Mouse (Mus musculus) large intestine, adult 2 months (tissue): ENCODE measurements at regions not wholly inside any gene's neighbourhood (a gene's known extent, or its start where the extent isn't known, plus 50 kb on each side); places are given as distances from the start of the nearest gene placed in this dataset.

Experiments used
- DNase-seq: peaks from one replicate; pipeline ENCODE4 v3.0.0-alpha.2; 2012; ENCODE audit warnings: low read depth, low spot score
- WGBS: fragments of 180-500 bp; shearing (Covaris S2); methylation state at CpG from one replicate; pipeline ENCODE4 v1.1.7; 2018; 5-methylcytosine and 5-hydroxymethylcytosine counted together

GRCm38 (mm10) chr15:10898715-10899486 lies 53.2 kb upstream of the C1qtnf3 start:
- 60% methylated on average over 4 of the region's 4 CpGs for WGBS
- DNase-seq: no peak

GRCm38 (mm10) chr15:10899904-10900303 lies 52.2 kb upstream of the C1qtnf3 start:
- WGBS: 95% methylated on average over 7 of the region's 7 CpGs
- DNase-seq: no peak

- 32% methylated on average over 3 of the region's 3 CpGs for WGBS
- DNase-seq: no peak
These were observed 51.1 kb upstream of the C1qtnf3 start for GRCm38 (mm10) chr15:10901075-10901474.

- WGBS: 50% methylated on average over 1 of the region's 1 CpGs
- DNase-seq: no peak
These were observed 50.3 kb upstream of the C1qtnf3 start for GRCm38 (mm10) chr15:10901745-10902262.
